Mouse (Mus musculus) lung, adult 2 months (tissue): ENCODE results near the gene Fibp.

ENCODE experiments used
- CTCF ChIP-seq: fragments of 200-500 bp; IDR thresholded peaks from 2 replicates; pipeline ENCODE4 v1.5.1; 2011; ENCODE audit warnings: mild to moderate bottlenecking, low read length, control low read depth; ENCODE audit not compliant: insufficient read depth
- POLR2A ChIP-seq: fragments of 200-500 bp; IDR thresholded peaks from 2 replicates; pipeline ENCODE4 v1.6.1; 2011; ENCODE audit warnings: low read depth, mild to moderate bottlenecking, control low read depth, low read length, borderline replicate concordance; ENCODE audit errors: extremely low read depth

DNA sequence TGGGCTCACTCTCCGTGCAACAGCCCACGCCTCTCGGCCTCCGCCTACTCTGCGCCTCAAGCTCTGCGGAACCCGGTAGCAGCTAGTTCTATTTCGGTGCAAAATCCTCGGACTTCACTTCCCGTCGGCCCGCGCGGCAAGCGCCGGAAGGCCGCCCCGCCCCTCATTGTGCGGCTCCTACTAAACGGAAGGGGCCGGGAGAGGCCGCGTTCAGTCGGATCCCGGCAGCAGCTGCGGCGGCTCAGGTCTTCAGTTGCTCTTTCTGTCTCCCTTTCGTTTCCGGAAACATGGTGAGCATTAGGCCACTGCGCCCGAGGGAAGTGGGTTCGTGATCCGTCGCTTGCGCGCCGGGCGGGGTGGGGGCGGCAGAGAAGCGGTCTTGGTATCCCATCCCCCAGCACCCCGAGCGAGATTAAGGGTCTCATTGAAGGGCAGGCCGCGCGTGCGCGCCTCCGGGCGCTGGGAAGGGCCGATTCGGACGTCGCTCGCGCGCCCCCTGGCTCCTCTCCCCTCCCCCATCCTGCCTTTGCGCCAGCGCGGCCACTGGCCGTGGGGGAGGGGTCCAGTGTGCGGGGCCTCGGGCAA, 30.0 kb downstream of the Fibp start, which contains the start of gene Cfl1:
- TF ChIP-seq CTCF = no peak
- peak; percentile 96 for TF ChIP-seq POLR2A
